Mouse (Mus musculus): ENCODE results near the gene Cacna1d. TPM values are rescaled to one million over a fixed set of nuclear protein-coding genes. Genes with fewer than 3 reads are reported as not detected.

Cacna1d gene
- polyA plus RNA-seq, 1 experiment, result not detected

GRCm38 (mm10) chr14:30528961-30529360, 37.7 kb upstream of the Cacna1d start:
- H3K36me3 ChIP-seq (ENCODE audit: control insufficient read depth, insufficient read depth), result peaks cover 25% of the 10 kb centered on the region

GRCm38 (mm10) chr14:30528392-30528791, 37.1 kb upstream of the Cacna1d start:
- Histone ChIP-seq H3K4me3 (ENCODE audit: insufficient read depth, poor library complexity, severe bottlenecking) (no peak overlapping the region), H3K36me3 (ENCODE audit: control insufficient read depth, insufficient read depth) (peaks cover 30% of the 10 kb centered on the region), H3K27me3 (ENCODE audit: control insufficient read depth, insufficient read depth, insufficient read length) (no peaks in the 10 kb centered on the region), H3K79me3 (ENCODE audit: low read depth) (no peaks in the 10 kb centered on the region), H3K79me2 (ENCODE audit: control insufficient read depth, insufficient read depth) (no peaks in the 10 kb centered on the region), H3ac (ENCODE audit: control insufficient read depth, insufficient read length, low read depth) (no peak overlapping the region)
- TF ChIP-seq MAX (IDR thresholded peaks at IDR 0.05) (no peak), MYOD1 (IDR thresholded peaks at IDR 0.05; ENCODE audit: control insufficient read depth, insufficient read length, low read depth) (no peak), CTCF (IDR thresholded peaks at IDR 0.05; ENCODE audit: control insufficient read depth, insufficient read depth, insufficient read length) (no peak), MYOG (IDR thresholded peaks at IDR 0.05; ENCODE audit: control insufficient read depth, extremely low read depth, insufficient read length) (no peak), USF1 (IDR thresholded peaks at IDR 0.05; ENCODE audit: low read depth) (no peak), CEBPB (IDR thresholded peaks at IDR 0.05; ENCODE audit: low read depth) (no peak), FOSL1 (IDR thresholded peaks at IDR 0.05; ENCODE audit: insufficient read depth, low read length, poor library complexity, severe bottlenecking) (no peak)

More at GRCm38 (mm10) chr14:30528961-30529360, 37.7 kb upstream of the Cacna1d start:
- TF ChIP-seq MYOD1 (IDR thresholded peaks at IDR 0.05; ENCODE audit: control insufficient read depth, insufficient read length, low read depth) (no peak), CTCF (IDR thresholded peaks at IDR 0.05; ENCODE audit: control insufficient read depth, insufficient read depth, insufficient read length) (no peak), FOSL1 (IDR thresholded peaks at IDR 0.05; ENCODE audit: insufficient read depth, low read length, poor library complexity, severe bottlenecking) (no peak), USF1 (IDR thresholded peaks at IDR 0.05; ENCODE audit: low read depth) (no peak), CEBPB (IDR thresholded peaks at IDR 0.05; ENCODE audit: low read depth) (no peak), MAX (IDR thresholded peaks at IDR 0.05) (no peak), MYOG (IDR thresholded peaks at IDR 0.05; ENCODE audit: control insufficient read depth, extremely low read depth, insufficient read length) (no peak)
- no peak overlapping the region for H3K4me3 ChIP-seq (ENCODE audit: insufficient read depth, poor library complexity, severe bottlenecking)
- H3ac ChIP-seq (ENCODE audit: control insufficient read depth, insufficient read length, low read depth), result no peak overlapping the region
- no peaks in the 10 kb centered on the region for H3K79me2 ChIP-seq (ENCODE audit: control insufficient read depth, insufficient read depth)
- no peaks in the 10 kb centered on the region for H3K79me3 ChIP-seq (ENCODE audit: low read depth)
- H3K27me3 ChIP-seq (ENCODE audit: control insufficient read depth, insufficient read depth, insufficient read length), result no peaks in the 10 kb centered on the region

GRCm38 (mm10) chr14:30523356-30523755, 32.1 kb upstream of the Cacna1d start:
- Histone ChIP-seq H3K27me3 (ENCODE audit: control insufficient read depth, insufficient read depth, insufficient read length) (no peaks in the 10 kb centered on the region), H3ac (ENCODE audit: control insufficient read depth, insufficient read length, low read depth) (no peak overlapping the region), H3K4me3 (ENCODE audit: insufficient read depth, poor library complexity, severe bottlenecking) (no peak overlapping the region), H3K79me2 (ENCODE audit: control insufficient read depth, insufficient read depth) (no peaks in the 10 kb centered on the region), H3K79me3 (ENCODE audit: low read depth) (no peaks in the 10 kb centered on the region), H3K36me3 (ENCODE audit: control insufficient read depth, insufficient read depth) (peaks cover 59% of the 10 kb centered on the region)
- TF ChIP-seq FOSL1 (IDR thresholded peaks at IDR 0.05; ENCODE audit: insufficient read depth, low read length, poor library complexity, severe bottlenecking) (no peak), MAX (IDR thresholded peaks at IDR 0.05) (no peak), MYOG (IDR thresholded peaks at IDR 0.05; ENCODE audit: control insufficient read depth, extremely low read depth, insufficient read length) (no peak), CTCF (IDR thresholded peaks at IDR 0.05; ENCODE audit: control insufficient read depth, insufficient read depth, insufficient read length) (no peak), USF1 (IDR thresholded peaks at IDR 0.05; ENCODE audit: low read depth) (no peak), CEBPB (IDR thresholded peaks at IDR 0.05; ENCODE audit: low read depth) (no peak), MYOD1 (IDR thresholded peaks at IDR 0.05; ENCODE audit: control insufficient read depth, insufficient read length, low read depth) (no peak)

- Histone ChIP-seq H3ac (ENCODE audit: control insufficient read depth, insufficient read length, low read depth) (no peak overlapping the region), H3K36me3 (ENCODE audit: control insufficient read depth, insufficient read depth) (peaks cover 54% of the 10 kb centered on the region), H3K4me3 (ENCODE audit: insufficient read depth, poor library complexity, severe bottlenecking) (no peak overlapping the region), H3K79me2 (ENCODE audit: control insufficient read depth, insufficient read depth) (no peaks in the 10 kb centered on the region), H3K79me3 (ENCODE audit: low read depth) (no peaks in the 10 kb centered on the region), H3K27me3 (ENCODE audit: control insufficient read depth, insufficient read depth, insufficient read length) (no peaks in the 10 kb centered on the region)
- TF ChIP-seq USF1 (IDR thresholded peaks at IDR 0.05; ENCODE audit: low read depth), result no peak
- no peak for TF ChIP-seq MYOG (IDR thresholded peaks at IDR 0.05; ENCODE audit: control insufficient read depth, extremely low read depth, insufficient read length)
- no peak for TF ChIP-seq CEBPB (IDR thresholded peaks at IDR 0.05; ENCODE audit: low read depth)
- no peak for TF ChIP-seq FOSL1 (IDR thresholded peaks at IDR 0.05; ENCODE audit: insufficient read depth, low read length, poor library complexity, severe bottlenecking)
- no peak for TF ChIP-seq CTCF (IDR thresholded peaks at IDR 0.05; ENCODE audit: control insufficient read depth, insufficient read depth, insufficient read length)
- no peak for TF ChIP-seq MYOD1 (IDR thresholded peaks at IDR 0.05; ENCODE audit: control insufficient read depth, insufficient read length, low read depth)
- TF ChIP-seq MAX (IDR thresholded peaks at IDR 0.05), result no peak
Measured at GRCm38 (mm10) chr14:30519323-30519722, 28.1 kb upstream of the Cacna1d start.

- TF ChIP-seq CEBPB (IDR thresholded peaks at IDR 0.05; ENCODE audit: low read depth), result no peak
- peak; percentile 35 for TF ChIP-seq MAX (IDR thresholded peaks at IDR 0.05)
- no peak overlapping the region for H3K4me3 ChIP-seq (ENCODE audit: insufficient read depth, poor library complexity, severe bottlenecking)
- no peak overlapping the region for H3ac ChIP-seq (ENCODE audit: control insufficient read depth, insufficient read length, low read depth)
- H3K79me2 ChIP-seq (ENCODE audit: control insufficient read depth, insufficient read depth), result no peaks in the 10 kb centered on the region
- H3K27me3 ChIP-seq (ENCODE audit: control insufficient read depth, insufficient read depth, insufficient read length), result no peaks in the 10 kb centered on the region
- no peaks in the 10 kb centered on the region for H3K79me3 ChIP-seq (ENCODE audit: low read depth)
- peaks cover 50% of the 10 kb centered on the region for H3K36me3 ChIP-seq (ENCODE audit: control insufficient read depth, insufficient read depth)
Measured at GRCm38 (mm10) chr14:30515931-30516723, 24.9 kb upstream of the Cacna1d start.
